Mouse (Mus musculus) CH12F3 (cell line): ENCODE data around the gene Ebi3.
"Not testable (repeated sequence)": the region's sequence is repeated elsewhere in the genome, so short reads cannot be mapped to it uniquely, and the experiment has no call there.

Experiments
- in situ Hi-C: fragments of 300-500 bp; cut with MboI; formaldehyde crosslinking; loops from 2 replicates; pipeline ENCODE4 v1.14.3; 2020; ENCODE audit warnings: low sequenced_read_pairs

The Ebi3 gene

DNA sequence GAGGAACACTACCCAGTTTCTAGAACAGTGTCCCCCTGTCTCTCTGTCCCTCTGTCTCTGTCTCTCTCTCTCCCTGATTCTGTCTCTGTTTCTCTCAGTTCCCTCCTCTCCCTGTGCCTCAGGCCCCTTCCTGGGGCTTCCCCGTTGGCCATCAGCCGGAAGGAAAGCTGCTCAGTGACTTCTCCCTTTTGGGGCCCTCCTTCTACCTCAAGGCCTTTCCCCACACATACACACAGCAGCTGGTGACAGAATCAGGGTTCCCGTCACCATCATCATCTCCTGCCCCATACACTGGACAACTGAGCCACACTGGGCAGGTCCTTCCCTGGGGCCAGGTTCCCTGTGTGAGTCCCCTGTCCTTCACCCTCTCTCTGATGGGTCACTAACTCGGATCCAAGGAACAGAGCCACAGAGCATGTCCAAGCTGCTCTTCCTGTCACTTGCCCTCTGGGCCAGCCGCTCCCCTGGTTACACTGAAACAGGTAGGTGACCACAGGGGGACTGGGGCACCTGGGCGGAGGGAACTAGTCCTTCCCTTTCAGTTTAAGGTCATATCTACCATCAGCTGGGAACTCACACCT is at the start of gene Ebi3:
Gene Ebi3 (plus strand): TSS at position 194 of the 581 bp plus-strand sequence.
- in situ Hi-C loops = no loop called here

DNA sequence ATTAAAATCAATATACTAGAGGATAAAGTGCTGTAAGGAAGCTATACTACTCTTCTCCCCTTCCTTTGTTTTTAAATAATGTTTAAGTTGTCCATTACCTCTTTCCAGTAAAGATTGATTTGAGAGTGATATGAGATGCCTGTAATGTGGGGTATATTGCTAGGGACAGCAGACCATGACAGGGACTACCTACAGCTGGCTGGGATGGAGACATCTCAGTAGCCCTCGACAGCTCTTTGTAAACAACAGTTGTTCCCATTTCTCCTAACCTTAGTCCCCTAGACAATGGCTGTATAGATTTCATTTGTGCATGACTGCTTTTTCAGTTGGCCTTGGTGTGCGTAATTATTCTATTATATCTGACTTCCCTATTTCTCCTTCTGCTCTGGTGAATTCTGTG is 49.4 kb upstream of the Ebi3 start:
- in situ Hi-C loops = no loop called here

DNA sequence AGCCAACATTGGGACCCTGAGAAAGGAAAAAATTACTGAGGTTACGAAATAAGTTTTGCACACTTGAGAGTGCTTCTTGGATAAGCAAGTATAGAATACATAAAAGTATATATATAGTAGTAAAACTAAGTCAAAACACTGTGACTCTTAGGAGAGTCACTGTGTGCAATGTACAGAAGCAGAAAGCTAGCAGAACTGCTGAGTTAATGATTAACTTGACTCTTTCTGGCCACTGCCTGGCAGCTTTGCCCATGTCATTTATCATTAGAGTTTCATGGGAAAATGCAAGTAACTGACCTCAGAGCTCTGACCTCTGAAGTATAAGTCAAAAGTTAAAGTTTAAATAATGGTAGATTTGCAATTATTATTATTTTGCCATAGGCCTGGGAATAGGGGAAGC is 48.8 kb upstream of the Ebi3 start:
- in situ Hi-C loops = no loop called here

- in situ Hi-C loops = no loop called here
These were observed 48.3 kb upstream of the Ebi3 start for GRCm38 (mm10) chr17:55904131-55904530.

DNA sequence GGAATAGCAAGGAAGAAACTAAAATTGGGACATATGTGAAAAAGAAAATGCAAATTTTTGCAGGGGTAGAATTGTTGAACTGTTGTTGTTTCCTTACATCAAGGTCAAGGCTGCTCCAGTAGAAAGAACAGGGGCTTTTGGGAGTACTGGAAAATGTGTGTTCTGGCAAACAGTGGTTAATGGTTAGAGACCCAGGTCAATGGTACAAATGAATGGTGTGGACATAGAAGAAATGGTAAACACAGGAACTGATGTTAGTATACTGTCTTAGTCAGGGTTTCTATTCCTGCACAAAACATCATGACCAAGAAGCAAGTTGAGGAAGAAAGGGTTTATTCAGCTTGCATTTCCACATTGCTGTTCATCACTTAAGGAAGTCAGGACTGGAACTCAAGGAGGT is 45.8 kb upstream of the Ebi3 start:
- in situ Hi-C loops = no loop called here

DNA sequence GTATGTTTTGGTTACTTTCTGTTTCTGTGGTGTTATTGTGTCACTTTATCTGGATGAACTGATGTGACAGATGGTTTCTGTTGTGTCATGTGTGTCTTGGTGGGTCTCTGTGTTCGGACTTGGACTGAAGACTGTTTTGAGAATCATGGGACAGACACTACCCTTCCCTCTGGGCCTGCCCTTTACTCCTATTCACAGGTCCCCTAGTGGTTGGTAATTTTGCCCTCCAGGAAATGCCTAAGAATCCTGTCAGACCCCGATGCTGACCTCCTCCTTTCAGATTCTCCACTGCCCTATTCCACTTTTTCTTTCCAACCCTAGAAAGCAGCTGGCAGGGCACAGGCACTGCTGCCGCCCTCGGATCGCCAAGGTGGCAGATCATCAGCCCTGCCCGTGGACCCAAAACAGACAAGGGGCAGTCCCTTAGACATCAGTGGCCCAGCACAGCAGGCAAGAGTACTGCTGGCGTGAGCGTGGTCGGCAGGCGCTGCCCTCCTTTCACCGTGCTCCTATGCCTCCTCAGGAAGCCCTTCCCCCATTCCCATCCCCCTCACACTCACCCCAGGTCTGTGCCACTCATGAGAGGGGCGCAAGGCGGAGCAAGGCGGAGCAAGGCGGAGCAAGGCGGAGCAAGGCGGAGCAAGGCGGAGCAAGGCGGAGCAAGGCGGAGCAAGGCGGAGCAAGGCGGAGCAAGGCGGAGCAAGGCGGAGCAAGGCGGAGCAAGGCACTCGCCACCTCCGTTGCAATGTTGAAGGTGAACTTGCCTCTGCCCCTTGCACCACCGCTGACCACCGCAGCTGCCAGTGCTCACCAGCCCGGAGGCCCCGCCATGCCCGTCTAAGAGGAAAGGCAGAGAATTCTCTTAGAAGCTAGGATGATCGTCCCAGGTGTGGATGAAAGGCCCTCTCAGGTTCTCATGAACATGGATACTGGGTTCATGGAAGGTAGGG is 20.6 kb upstream of the Ebi3 start:
- in situ Hi-C loops = no loop called here

GRCm38 (mm10) chr17:55932635-55933034 is 19.8 kb upstream of the Ebi3 start:
- in situ Hi-C loops = no loop called here

DNA sequence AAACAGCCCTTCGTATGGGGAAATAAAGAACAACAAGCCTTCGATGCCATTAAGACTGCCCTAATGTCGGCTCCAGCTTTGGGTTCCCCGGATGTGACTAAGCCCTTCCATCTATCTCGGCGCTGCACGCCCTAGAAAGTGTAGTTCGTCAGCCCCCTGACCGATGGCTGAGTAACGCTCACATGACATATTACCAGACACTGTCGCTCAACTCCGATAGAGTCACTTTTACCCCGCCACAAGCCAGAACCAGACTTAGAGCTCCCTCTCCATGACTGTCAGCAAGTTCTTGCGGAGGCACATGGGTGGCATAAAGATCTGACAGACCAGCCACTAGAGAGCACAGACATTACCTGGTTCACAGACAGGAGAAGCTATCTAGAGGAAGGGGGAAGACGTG is 19.2 kb upstream of the Ebi3 start:
- in situ Hi-C loops = no loop called here

DNA sequence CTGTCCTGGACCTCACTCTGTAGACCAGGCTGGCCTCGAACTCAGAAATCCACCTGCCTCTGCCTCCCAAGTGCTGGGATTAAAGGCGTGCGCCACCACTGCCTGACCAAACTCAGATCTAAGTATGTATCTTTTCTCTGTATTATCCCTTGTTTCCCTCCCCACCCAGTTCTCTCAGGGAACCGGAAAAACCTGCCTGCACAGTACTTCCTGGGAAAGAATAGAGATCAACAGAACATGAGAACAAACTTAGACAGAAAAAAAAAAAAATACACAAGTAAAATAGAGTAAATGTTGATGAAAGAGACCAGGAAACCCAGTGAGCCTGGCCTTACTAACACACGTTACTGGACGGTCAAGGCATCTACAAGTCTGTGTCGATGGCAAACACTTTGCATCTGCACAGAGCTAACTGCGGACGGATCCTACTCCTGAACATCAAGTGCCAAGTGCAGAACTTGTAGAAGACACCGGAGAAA is 8.0 kb upstream of the Ebi3 start:
- in situ Hi-C loops = not testable (repeated sequence)

DNA sequence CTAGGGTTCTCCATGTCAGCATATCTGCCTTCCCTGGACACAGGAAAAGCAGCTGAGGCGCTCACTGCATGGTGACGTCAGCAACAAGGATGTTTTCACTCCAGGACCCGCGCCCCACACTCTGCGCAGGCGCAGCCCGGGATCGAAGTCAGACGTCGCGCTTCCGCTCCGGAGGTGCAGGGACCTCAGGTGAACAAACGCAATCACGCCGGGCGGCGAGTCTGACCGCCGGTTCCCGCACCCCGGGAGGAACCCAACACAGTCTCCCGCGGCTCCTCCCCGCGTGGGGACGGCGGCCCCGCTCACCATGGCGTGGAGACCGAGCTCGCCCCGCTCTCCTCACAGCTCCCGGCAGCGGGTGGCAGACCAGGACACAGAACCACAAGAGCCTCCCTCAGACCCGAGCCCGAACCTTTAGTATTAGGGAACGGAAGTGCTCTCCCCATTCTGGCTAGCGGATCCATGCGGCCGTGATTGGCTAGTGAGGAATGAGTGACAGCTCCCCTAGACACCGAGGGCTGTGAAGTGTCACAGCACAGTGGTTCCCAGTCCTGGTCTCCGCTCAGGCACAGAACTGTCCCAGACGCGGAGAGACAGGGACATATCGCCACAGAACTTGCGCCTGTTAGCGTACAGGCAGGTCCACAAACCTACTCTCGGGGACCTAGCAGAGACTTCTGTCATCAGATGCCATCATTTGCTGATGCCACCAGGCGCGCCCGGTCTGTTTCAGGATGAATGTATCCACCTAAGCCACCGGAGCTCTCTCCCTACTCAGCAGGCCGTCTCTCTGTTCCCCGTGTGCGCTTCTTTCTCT is 7.4 kb upstream of the Ebi3 start:
- in situ Hi-C loops = not testable (repeated sequence)

GRCm38 (mm10) chr17:55945696-55946095 is 6.7 kb upstream of the Ebi3 start:
- in situ Hi-C loops = no loop called here

- in situ Hi-C loops = no loop called here
These were observed 3.8 kb upstream of the Ebi3 start for GRCm38 (mm10) chr17:55948647-55949046.

- in situ Hi-C loops = no loop called here
These were observed 3.0 kb upstream of the Ebi3 start, which contains the start of gene Zfp119b for GRCm38 (mm10) chr17:55949400-55949799. Zfp119b (minus strand) TSS chr17:55949500.

DNA sequence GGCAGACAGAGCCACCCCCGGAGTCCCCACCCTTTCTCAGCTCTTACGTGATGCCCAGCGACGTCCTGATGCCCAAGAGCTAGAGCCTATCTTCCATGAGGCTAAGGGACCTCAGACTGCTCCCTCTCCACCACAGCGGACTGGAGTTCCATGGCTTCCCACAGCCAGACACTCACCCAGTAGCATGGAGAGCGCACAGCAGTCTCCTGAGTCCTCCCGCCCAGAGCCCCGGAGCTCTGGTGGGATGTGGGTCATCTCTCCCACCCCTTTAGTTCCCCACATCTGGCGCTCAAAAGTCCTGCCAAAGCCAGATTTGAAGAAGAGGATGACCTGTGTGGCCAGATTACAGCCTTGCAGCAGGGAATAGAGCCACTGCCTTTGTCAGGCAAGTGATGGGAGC is 1.8 kb upstream of the Ebi3 start:
- in situ Hi-C loops = no loop called here

DNA sequence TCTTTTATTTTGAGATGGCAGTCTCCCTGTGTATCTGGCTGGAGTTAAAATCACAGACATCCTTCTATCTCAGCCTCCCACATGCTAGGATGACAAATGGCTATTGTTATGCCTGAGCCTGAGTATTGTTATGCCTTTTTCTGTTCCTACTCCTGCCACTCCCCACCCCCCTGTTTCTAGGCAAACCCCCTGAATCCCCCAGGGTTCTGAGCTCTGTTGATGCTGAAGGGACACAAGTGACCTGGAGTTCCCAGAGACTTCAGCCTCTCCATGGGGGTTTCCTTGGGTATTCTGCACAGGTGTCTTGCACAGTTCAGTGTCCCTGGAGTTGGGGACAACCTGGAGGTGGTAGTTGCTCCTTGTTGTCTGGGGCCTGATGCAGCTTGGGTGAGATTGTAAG is 399 bp upstream of the Ebi3 start:
- in situ Hi-C loops = no loop called here

DNA sequence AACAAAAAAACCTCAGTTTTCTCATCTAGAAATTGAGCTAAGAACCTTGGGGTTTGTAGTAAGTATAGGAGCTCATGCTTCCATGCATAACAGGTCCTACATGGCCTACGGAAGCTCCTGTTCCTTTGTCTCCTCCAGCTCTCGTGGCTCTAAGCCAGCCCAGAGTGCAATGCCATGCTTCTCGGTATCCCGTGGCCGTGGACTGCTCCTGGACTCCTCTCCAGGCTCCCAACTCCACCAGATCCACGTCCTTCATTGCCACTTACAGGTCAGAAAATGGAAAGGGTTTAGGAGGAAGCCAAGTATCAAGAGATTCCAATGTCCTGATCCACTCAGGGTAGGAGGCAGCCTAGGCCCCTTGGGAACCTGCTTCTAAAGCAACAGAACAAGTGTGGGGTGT is 1.3 kb downstream of the Ebi3 start:
- in situ Hi-C loops = no loop called here

GRCm38 (mm10) chr17:55954229-55954628 is 1.8 kb downstream of the Ebi3 start:
- in situ Hi-C loops = no loop called here

- in situ Hi-C loops = no loop called here
These were observed 3.7 kb downstream of the Ebi3 start for GRCm38 (mm10) chr17:55956129-55956528.

- in situ Hi-C loops = no loop called here
These were observed 4.2 kb downstream of the Ebi3 start for GRCm38 (mm10) chr17:55956591-55956990.

- in situ Hi-C loops = no loop called here
These were observed 4.7 kb downstream of the Ebi3 start for GRCm38 (mm10) chr17:55957168-55957567.
